Mouse (Mus musculus) inflammation-experienced regulatory T-cells (primary cell): ENCODE data around the gene Mark1. TPM values are rescaled to one million over a fixed set of nuclear protein-coding genes. Genes with fewer than 3 reads are reported as not detected.

Experiments used
- polyA plus RNA-seq, 2 experiments: library from polyadenylated mRNA; unstranded; fragments of 100-300 nt; shearing (Covaris generic); gene quantifications; one replicate each; pipeline ENCODE4 v1.2.1; 2017

Mark1 gene
- polyA plus RNA-seq, result under 1 TPM in 1 of 2 experiments, not detected in 1; 0.70 TPM

GRCm38 (mm10) chr1:184999071-184999750, at the start of gene Mark1:
Gene Mark1, minus strand, starts transcription at chr1:184999570.

GRCm38 (mm10) chr1:184882281-184883268, 116.8 kb downstream of the Mark1 start, which contains the start of gene C130074G19Rik:
Gene C130074G19Rik, minus strand, starts transcription at chr1:184883218.

Other genes with a start within 250 kb of the Mark1 start
- gene Marc1, start 188.3 kb downstream of the Mark1 start, polyA plus RNA-seq, result under 1 TPM; 0.25 to 0.75 TPM
- gene Marc2, start 153.1 kb downstream of the Mark1 start, polyA plus RNA-seq, result 100 to 1,000 TPM; 300 to 332 TPM
- gene C130074G19Rik, start 116.4 kb downstream of the Mark1 start, polyA plus RNA-seq, result not detected
- gene Rab3gap2, start 204.5 kb upstream of the Mark1 start, polyA plus RNA-seq, result 10 to 100 TPM; 31.3 to 40.1 TPM